Mouse (Mus musculus): ENCODE results near the gene Slc29a4. TPM values are rescaled to one million over a fixed set of nuclear protein-coding genes. Genes with fewer than 3 reads are reported as not detected.

Gene Slc29a4
- total RNA-seq, 2 experiments from 2014 or later = 0.56 to 0.65 TPM

DNA sequence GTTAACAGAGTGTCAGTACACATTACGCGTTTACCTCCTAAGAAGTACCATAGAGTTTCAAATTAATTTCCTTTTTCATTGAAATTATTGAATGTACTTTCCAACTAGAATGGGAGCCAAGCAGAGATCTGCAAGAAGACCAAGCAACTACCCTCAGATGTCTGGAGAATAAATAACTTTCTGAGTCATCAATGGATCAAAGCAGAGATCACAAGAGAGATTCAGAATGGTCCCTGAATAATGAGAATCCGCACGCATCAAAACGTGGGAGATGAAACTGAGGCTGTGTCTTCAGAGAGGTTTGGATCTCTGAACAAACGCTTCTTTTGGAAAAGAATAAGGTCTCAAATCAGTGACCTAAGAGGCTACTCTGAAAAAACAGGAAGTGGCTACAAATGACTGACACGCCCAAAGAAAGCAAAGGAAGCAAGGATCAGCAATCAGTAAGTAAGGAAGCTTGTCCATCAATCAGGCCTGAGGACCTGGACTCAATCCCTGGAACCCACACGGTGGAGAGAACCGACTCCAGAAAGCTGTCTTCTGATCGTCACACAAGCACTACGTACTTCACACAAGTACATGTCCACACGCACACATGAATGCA, 54.8 kb downstream of the Slc29a4 start:
- no peak for DNase-seq

DNA sequence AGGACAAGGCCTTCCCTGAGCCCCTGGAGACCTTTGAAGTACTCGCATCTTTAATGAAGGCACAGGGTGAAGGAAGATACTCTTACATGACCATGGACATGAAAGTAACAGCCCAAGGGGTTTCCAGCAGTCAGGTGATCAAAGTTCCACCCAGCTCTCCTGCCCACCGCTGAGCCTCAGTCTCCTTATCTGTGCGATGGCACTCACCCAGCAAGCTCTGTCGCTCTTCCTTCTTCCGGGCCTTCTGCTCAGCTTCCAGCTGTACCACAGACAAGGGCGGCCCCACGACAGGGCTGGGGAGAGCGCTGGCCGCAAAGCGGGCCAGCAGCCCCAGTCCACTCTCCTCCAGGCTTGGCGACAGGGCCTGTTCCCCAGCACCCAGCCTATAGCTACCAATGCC, 57.9 kb downstream of the Slc29a4 start:
- no peak for DNase-seq

DNA sequence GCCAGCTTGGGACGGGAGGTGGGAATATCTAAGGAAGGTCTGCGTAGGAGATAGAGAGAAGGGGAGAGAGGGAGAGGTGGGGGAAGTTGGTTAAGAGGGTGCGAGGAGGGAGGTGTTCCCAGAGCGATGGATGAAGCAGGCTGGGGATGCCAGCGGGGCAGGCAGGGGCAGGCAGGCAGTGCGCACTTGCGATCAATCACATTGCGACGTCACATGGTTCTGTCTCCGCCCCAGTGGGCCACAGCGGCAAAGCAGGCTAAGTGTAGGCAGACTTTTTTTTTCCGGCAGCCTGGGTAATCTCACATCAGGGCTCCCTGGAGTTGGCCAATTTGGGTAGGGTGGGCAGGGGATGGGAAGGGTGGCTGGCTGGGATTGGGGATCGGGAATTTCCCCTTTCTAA, 59.9 kb downstream of the Slc29a4 start:
- DNase-seq = no peak

DNA sequence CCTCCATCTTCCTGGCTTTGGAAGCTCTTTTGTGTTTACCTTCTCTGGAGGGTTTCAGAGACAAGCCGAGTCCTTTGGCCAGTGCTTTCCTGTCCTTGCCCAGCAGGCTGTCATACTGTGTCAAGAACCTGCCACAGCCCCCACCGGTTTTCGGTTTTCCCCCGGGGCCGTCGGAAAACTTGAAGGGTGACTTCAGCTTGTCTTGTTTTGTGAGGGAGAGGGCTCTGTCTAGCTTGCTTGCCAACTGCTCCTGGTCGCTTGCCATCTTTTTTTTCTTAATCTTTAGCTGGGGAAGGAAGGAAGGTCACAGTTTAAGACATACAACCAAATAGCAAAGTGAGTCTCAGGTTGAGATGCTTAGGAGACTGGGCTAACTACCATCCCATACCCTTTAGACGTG, 67.5 kb downstream of the Slc29a4 start:
- no peak for DNase-seq

DNA sequence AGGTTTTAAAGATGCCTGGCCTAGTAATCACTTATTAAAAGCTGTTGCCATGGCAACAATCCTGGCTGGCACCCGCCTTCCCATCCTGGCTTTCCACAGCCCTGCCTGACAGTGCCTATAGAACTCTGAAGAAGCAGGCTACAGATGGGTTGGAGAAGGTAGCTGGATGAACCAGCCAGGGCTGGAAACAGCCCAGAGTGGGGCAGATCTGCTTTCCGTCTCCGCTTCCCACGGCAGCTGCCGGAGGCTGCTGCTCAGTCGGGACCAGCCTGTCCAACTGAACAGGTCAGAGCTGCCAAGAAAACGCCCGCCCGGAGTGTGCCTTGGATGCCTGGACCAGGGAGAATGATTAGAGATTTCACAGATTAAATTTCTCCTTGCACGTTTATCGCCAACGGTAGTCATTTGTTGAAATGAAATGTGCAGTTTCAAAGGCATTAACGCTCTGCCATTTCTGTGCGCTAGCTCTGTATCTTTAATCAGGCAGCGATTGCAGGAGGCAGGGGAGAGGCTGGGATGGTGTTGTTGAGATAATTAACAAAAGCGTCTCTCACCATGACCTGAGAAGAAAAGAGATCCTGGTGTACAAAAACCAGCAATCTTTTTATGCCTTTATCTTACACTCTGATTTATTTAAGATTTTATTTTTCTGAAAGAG, 69.1 kb downstream of the Slc29a4 start:
- DNase-seq = peak; percentile 51

DNA sequence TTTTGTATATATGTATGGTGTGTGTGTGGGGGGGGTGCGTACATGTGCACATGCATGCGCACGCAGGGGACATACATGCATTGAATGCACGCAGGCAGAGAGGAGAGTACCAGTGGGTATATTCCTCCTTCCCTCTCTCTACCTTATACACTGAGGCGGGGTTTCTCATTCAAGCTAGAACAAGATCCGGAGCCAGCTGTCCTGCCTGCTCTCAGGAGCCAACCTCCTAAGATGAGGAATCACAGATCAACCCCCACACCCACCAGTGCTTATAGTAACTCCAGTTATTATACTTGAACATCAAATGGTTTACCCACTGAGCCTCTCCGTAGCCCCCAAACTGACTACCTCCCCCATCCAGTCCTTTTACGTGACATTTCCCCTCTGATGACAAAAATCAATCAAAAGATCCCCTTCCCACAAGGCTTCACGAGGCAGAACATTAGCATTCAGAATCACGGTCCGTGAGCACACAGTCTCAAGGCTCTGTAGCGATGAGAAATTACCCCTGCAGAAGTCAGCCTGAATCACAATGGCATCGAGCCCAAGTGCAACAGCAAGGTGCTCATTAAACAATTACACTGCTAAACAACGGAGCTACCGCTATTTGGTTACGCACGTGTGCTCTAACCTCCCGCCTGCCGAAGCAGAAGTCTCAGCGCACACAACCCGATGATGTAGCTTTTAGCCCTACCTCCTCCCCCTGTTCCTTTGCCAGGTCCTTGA, 69.9 kb downstream of the Slc29a4 start:
- no peak for DNase-seq

DNA sequence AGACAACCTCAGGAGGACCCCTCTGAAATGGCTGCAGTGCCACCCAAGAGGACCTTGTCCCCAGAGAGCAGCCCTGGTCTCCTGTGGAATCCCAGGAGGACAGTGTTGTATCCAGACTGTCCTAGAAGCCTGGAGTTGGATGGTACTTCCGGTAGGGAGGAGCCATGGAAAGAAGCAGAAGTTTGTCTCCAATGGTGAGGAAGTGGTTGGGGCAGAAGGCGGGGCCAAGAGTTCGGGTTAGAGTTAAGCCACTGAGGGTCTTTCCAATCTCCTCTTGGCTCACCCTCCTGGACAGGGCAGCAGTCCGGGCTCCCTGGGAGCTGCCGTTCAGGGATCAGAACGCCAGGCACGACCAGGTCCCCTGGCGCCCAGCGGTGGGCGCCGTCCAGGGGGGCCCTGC, 72.0 kb downstream of the Slc29a4 start:
- no peak for DNase-seq

DNA sequence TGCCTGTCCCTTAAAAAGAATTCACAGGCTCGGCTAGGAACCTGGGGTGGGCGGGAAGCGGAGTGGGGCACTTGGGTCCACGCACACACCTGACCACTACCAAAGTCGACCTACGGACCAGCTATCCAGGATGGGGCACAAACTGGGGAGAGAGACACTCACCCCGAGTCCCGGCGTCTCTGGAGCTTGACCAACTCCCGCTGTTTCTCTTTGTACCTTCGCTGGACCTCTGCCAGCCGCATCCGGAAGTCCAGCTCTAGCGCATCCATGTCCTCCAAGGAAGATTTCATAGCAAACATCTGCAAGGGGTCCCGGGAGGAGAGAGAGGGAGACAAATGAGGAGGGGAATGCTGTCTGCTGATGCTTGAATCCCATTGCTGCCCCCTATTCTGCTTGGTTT, 72.6 kb downstream of the Slc29a4 start:
- DNase-seq = no peak

DNA sequence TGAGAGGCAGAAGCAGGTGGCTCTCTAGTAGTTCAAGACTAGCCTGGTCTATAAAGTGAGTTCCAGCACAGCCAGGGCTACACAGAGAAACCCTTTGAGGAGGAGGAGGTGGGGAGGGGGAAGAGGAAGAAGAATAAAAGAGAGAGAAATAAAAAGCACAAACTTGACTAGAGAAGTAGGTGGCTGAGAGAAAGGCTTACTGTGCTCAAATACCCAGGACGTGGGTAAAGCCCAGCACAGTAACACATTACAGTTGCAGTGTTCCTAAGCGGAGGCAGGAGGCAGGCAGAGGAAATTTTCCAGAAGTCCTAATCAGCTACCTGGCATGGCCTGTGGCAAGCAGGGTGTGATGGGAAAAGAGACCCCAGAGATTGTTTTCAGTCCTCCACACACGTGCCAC, 74.4 kb downstream of the Slc29a4 start:
- DNase-seq = no peak

DNA sequence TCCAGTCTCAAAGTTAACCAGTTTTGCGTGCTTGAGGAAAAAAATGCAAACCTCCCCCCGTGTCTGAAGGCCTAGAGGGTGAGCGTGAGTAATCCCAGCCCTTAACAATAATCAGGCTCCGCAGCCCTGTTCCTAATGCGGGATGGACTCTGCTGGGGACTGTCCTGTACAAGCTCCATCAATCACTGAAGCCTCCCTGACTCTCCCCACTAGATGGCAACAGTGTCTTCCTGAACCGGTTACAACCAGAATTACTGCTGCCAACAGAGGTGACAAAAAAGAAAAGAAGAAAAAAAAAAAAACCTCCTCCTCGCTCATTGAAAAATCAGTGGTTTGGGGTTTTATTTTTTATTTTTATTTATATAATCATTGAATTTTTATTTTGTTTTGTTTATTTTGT, 75.6 kb downstream of the Slc29a4 start:
- peak; percentile 49 for DNase-seq

DNA sequence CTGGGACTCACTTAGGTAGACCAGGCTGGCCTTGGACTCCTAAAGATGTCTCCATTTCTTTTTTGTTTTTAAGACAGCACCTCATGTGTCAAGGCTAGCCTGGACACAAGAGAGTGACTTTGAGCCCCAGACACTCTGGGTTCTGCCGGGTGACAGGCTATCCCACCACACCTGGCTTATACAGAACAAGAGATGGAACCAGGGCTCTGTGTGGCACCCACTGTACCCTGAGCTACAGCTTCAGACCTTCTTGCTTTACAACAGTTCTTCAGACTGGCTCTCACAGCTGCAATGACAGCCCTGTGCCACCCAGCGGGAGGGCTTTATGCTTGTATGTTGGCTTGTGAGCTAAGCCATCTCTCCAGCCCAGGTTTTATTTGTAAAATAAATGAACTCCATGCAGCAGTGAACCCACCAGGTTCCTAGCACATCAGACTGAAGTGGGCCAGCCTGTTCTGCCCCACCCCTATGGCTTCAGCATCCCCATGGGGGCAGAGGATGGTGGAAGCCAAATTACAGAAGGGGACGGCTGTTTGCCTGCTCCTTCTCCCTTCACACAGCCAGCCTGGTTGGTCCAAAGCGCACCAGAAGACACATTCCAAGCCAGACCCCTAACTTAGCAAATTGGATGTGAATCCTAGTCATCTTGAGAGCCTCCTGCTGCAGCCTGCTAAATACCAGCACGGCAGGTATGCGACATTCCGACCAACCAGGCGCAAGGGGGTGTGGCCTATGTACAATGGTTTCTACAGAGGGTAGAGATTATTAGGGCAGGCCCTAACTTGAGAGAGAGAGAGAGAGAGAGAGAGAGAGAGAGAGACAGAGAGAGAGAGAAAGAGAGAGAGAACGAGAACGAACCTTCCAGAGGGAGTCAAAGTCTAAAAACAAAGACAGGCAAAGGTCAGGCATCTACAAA, 76.3 kb downstream of the Slc29a4 start:
- no peak for DNase-seq

DNA sequence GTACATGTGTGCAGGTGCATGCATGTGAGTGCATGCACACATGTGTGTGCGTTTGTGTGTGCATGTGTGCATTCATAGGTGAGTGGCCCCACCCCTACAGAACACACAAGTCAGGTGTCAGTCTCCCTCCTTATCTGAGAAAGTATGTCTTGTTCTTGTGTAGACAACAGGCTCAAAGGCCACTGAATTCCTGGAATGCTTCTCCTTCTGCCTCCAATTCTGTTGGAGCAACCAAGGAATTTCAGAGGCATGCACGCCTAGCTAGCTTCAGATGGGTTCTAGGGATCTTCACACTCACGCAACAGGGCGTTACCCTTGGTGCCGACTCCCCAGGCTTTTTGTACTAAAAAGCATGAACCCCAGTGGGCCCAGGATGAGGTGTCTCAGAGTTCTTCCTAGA, 77.3 kb downstream of the Slc29a4 start:
- DNase-seq = no peak

DNA sequence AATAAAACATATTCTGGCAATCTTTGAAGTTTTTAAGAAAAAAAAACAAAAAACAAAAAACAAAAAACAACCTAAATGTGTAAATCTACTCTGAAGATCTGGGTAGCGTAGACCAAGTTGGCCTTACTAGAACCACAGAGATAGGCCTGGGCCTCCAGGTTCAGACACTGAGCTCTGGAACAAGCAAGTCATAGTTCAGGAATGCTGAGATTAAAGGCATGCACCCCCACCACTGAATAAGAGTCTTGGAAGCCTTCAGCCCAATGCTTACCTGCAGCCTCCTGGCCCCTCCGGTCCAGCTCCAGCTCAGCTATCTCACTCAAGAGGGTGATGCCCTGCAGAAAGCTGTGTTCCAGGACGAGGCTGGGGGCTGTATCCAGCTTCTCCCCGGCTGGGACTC, 78.7 kb downstream of the Slc29a4 start:
- no peak for DNase-seq

DNA sequence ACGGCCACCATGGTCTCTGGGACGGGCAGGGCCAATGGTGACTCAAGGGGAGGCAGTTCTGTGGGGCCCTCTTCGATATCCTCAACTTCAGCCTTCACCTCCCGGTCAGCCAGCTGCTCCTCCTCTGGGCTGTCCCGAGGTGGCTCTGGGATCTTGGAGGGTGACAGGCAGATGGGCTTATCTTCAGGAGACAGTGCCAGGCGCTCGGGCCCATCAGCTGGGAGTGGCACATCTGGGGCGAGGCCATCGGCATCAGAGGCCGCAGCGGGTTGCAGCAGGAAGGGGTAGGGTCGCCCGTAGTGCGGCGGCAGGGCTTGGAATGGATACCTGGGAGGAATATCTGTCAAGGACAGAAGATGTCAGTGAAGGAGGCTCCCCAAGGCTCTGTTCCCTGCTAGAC, 79.7 kb downstream of the Slc29a4 start:
- DNase-seq = no peak

Other genes starting within 250 kb of the Slc29a4 start
- 1 to 10 TPM; 4.3 to 4.8 TPM for gene Ap5z1, start 228.6 kb upstream of the Slc29a4 start, total RNA-seq (2021)
- gene Papolb, start 162.4 kb upstream of the Slc29a4 start, total RNA-seq (2021) = under 1 TPM; 0.18 to 0.19 TPM
- gene Radil, start 141.4 kb upstream of the Slc29a4 start, total RNA-seq (2021) = 1 to 10 TPM; 2.7 to 2.9 TPM
- under 1 TPM; 0.31 to 0.43 TPM for gene Mmd2, start 83.7 kb upstream of the Slc29a4 start, total RNA-seq (2021)
- 10 to 100 TPM; 29.2 to 33.6 TPM for gene Wipi2, start 64.8 kb upstream of the Slc29a4 start, total RNA-seq (2021)
- gene Tnrc18, start 125.2 kb downstream of the Slc29a4 start, total RNA-seq (2021) = 10 to 100 TPM; 44.8 to 64.7 TPM
- gene Fbxl18, start 202.9 kb downstream of the Slc29a4 start, total RNA-seq (2021) = 1 to 10 TPM; 7.1 to 8.4 TPM
- gene Actb, start 214.2 kb downstream of the Slc29a4 start, total RNA-seq (2021) = 1,000 to 10,000 TPM; 1,451 to 1,869 TPM

Measured in gastrocnemius, postnatal 10 days (tissue).